Mouse (Mus musculus) liver, postnatal 0 days (tissue): ENCODE measurements around the gene Fads2. TPM values are rescaled to one million over a fixed set of nuclear protein-coding genes. Genes with fewer than 3 reads are reported as not detected.

ENCODE experiments used
- ATAC-seq: fragments of 200-750 bp; cut with Nextera tagmentation; 2 replicates; pipeline ENCODE4 v1.8.0; 2017; ENCODE audit warnings: mild to moderate bottlenecking, moderate library complexity
- DNase-seq: peaks from one replicate; pipeline ENCODE4 v3.0.0-alpha.2; 2016
- H3K27ac ChIP-seq: fragments of 300-500 bp; sonication (generic); 2 replicates; pipeline ENCODE4 v1.5.1; 2014; ENCODE audit warnings: antibody characterized with exemption, moderate library complexity, mild to moderate bottlenecking, low read depth
- H3K27me3 ChIP-seq: fragments of 300-500 bp; sonication (generic); 2 replicates; pipeline ENCODE4 v1.6.1; 2014; ENCODE audit warnings: low read length, control low read depth, mixed read lengths; ENCODE audit not compliant: insufficient read depth
- H3K36me3 ChIP-seq: fragments of 300-500 bp; sonication (generic); replicated peaks from 2 replicates; pipeline ENCODE4 v1.6.1; 2014; ENCODE audit warnings: mild to moderate bottlenecking, control low read depth, low read length, moderate library complexity, mixed read lengths; ENCODE audit not compliant: insufficient read depth
- H3K4me1 ChIP-seq: fragments of 300-500 bp; sonication (generic); 2 replicates; pipeline ENCODE4 v1.6.1; 2014; ENCODE audit warnings: antibody characterized with exemption, mild to moderate bottlenecking, control low read depth; ENCODE audit not compliant: insufficient read depth
- H3K4me2 ChIP-seq: fragments of 300-500 bp; sonication (generic); 2 replicates; pipeline ENCODE4 v1.6.1; 2014; ENCODE audit warnings: low read depth, mild to moderate bottlenecking, low read length, moderate library complexity, mixed read lengths
- H3K4me3 ChIP-seq: fragments of 300-500 bp; sonication (generic); 2 replicates; pipeline ENCODE4 v1.5.1; 2014; ENCODE audit warnings: low read depth, low read length
- H3K9ac ChIP-seq: fragments of 300-500 bp; sonication (generic); replicated peaks from 2 replicates; pipeline ENCODE4 v1.6.1; 2014; ENCODE audit warnings: mild to moderate bottlenecking, moderate library complexity
- H3K9me3 ChIP-seq: fragments of 300-500 bp; sonication (generic); 2 replicates; pipeline ENCODE4 v1.6.1; 2016; ENCODE audit warnings: mild to moderate bottlenecking, control low read depth, low read length, mixed read lengths
- CTCF ChIP-seq: sonication (generic); IDR thresholded peaks from 2 replicates; pipeline ENCODE4 v1.5.1; 2016; ENCODE audit warnings: antibody characterized with exemption, low read depth
- EP300 ChIP-seq: IDR thresholded peaks from 2 replicates; pipeline ENCODE4 v1.6.1; 2016; ENCODE audit warnings: antibody characterized with exemption, low read depth, mild to moderate bottlenecking
- WGBS: fragments of 180-500 bp; shearing (Covaris S2); extraction: QIAGEN DNeasy Blood & Tissue Kit; methylation state at CpG from one replicate; pipeline ENCODE4 v1.1.7; 2014; ENCODE audit not compliant: insufficient replicate concordance; 5-methylcytosine and 5-hydroxymethylcytosine counted together
- polyA plus RNA-seq: library from polyadenylated mRNA; unstranded; fragments of >200 nt; fragmentation: Nextera tagmentation; extraction: Ambion mirVana; gene quantifications from 2 replicates; pipeline ENCODE4 v1.2.1, GENCODE M21; 2015

Gene Fads2
- polyA plus RNA-seq, 1 experiment from 2014 or later, result 216 TPM

DNA sequence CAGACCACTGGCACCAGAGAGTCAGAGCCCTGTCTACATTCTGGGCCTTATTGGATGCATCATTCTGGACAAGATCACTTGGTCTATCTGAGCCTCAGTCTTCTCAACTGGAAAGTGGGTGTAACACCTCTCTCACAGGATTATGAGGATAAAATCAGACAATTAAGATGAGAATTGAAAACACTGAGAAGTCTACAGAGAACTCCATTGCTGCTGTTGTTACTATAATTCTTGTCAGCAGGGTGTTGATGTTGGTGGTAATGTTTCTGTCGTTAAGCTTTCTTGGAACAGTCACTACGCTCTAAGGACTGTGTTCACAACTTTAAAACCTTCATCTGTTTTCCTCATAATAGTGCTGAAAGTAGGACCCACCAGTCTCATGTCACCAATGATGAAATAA is 5.1 kb upstream of the Fads2 start:
- Histone ChIP-seq H3K4me3 (no peak overlapping the region), H3K36me3 (no peaks in the 10 kb centered on the region), H3K4me1 (peaks cover 24% of the 10 kb centered on the region), H3K4me2 (no peak overlapping the region), H3K9ac (no peak overlapping the region), H3K27me3 (no peaks in the 10 kb centered on the region), H3K9me3 (no peaks in the 10 kb centered on the region), H3K27ac (no peak overlapping the region)
- 90% methylated on average over 2 of the region's 2 CpGs for WGBS
- ATAC-seq (no peak), DNase-seq (no peak)
- TF ChIP-seq CTCF (no peak), EP300 (no peak)

DNA sequence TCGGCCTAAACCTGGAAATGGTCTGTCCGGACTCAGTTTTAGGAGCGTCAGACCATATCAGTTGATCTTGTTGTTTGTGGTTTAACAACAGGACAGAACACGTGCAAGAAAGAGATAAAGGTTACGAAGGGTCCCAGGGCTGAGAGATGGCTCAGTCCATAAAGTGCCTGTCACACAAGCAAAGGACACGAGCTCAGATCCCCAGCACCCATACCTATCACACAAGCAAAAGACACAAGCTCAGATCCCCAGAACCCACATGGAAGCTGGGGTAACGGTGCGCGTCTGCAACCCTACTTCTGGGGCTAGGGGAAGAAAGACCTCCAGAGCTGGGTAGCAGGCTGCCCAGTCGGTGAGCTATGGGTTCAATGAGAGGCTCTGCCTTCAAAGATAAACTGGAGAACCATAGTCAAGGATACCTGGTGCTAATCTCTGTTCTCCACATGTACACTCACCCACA is 3.5 kb upstream of the Fads2 start:
- peak; percentile 7; the same call in 1 of the 2 replicates for ATAC-seq
- DNase-seq, result no peak
- Histone ChIP-seq H3K4me1 (peaks cover 34% of the 10 kb centered on the region), H3K4me2 (no peak overlapping the region), H3K36me3 (no peaks in the 10 kb centered on the region), H3K27me3 (no peaks in the 10 kb centered on the region), H3K9ac (no peak overlapping the region), H3K9me3 (no peaks in the 10 kb centered on the region), H3K4me3 (no peak overlapping the region), H3K27ac (0 out of 2 replicates have a peak overlapping the region, but pooled peaks have one; percentile 7)
- WGBS, result 40% methylated on average over 10 of the region's 10 CpGs
- TF ChIP-seq EP300 (peak; percentile 54), CTCF (no peak)

DNA sequence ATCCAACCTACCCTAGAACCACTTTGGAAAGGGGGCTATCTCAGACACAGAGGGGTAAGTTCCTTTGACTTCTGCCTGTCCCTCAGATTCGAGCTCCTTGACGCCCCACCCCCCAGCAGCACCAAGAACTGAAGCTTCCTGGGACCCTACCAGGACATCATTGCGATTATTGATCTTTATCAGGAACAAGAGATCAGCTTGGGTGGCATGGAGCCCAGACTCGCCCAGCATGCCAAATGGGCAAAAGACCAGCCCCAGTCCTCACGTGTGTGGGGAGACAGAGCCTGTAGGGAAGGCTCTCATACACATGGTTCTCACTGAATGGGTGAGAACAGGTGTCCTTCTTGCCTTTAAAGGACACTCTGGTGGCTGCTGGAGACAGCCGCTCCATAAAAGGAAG is 2.7 kb upstream of the Fads2 start:
- Histone ChIP-seq H3K27ac (no peak overlapping the region; the same call in 1 of the 2 replicates), H3K4me2 (no peak overlapping the region), H3K4me1 (peaks cover 38% of the 10 kb centered on the region), H3K27me3 (no peaks in the 10 kb centered on the region), H3K9me3 (no peaks in the 10 kb centered on the region), H3K36me3 (no peaks in the 10 kb centered on the region), H3K9ac (no peak overlapping the region), H3K4me3 (no peak overlapping the region)
- ATAC-seq (no peak), DNase-seq (peak; percentile 55)
- 58% methylated on average over 6 of the region's 6 CpGs for WGBS
- TF ChIP-seq EP300 (no peak), CTCF (no peak)

DNA sequence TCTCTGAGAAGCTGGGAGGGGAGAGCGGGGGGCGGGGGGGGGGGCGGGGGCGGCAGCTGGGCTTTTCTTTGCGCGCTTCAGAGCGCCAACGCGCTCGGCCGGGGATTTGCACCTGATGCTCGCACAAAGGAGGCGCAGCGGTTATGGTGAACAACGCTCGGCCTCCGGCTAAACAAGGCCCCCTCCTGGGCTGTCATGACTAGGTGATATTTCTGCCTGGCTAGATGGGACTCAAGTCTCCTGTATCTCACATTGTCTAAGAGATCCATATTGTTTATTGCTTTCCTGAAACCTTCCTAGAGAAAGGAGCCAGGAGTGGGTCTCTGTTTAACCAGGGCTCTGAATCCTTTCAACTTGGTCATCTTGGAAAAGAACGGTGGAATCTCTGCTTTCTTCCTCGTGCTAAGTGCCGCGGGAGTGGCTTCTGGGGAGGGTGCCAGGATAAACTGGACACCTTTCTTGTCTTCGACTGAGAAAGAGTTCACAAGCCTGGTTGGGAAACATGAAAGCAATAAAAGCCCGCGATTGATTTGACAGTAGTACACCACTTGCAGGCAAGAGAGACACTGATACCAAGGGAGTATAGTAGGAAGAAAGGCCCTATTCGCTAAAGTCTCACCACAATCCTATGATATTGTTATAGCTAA is 631 bp upstream of the Fads2 start:
- Histone ChIP-seq H3K4me2 (peak overlapping the region; percentile 88), H3K4me1 (peaks cover 43% of the 10 kb centered on the region), H3K36me3 (no peaks in the 10 kb centered on the region), H3K4me3 (peak overlapping the region; percentile 64), H3K9me3 (no peaks in the 10 kb centered on the region), H3K27ac (peak overlapping the region; percentile 65), H3K9ac (peak overlapping the region; percentile 67), H3K27me3 (no peaks in the 10 kb centered on the region)
- TF ChIP-seq CTCF, result peak; percentile 35
- TF ChIP-seq EP300, result no peak
- no peak for DNase-seq
- peak; percentile 6; the same call in 1 of the 2 replicates for ATAC-seq
- 9% methylated on average over 22 of the region's 25 CpGs for WGBS

DNA sequence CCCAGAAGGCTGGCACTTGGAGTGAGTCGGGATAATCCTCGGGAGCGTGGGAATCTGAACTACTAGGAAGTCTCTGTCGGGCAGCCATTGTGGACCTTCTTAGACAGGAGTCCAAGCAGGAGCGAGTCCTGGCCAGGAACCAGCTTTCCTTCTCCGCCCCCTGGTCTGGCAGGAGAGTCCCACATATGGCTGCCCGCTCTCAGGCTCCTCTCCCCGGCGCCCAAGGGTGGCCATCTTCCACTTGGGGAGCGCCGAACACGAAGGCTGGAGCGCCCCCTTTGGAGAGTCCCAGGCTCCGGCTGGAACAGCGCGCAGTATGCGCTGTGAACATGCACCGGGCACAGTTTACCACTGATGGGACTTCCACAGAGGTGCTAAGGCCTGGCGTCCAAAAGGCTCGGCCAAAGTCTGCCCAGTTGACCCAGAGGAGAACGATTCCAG is 895 bp downstream of the Fads2 start:
- peaks cover 48% of the 10 kb centered on the region for H3K4me1 ChIP-seq
- under 1% methylated on average over 21 of the region's 21 CpGs for WGBS
- peak; percentile 70 for ATAC-seq

DNA sequence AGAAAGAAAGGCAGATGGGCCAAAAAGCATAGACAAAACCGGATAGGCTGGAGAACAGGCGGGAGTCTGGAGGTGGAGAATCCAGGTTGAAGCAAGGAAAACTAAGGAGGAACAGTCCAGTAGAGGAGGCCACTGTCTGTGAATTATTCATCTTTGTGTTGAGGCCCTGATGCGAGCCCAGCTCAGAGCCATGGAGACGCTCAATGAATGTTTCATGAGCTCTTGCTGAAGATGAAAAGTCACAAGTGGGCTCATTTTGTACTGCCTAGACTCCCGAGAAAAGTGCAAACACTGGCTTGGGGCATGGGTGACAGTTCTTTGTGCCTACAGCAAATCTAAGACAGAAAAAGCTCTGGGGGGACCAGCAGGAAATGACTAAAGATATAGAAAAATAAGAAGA is 3.7 kb downstream of the Fads2 start:
- Histone ChIP-seq H3K4me3 (no peak overlapping the region), H3K9me3 (no peaks in the 10 kb centered on the region), H3K4me1 (peaks cover 39% of the 10 kb centered on the region), H3K36me3 (no peaks in the 10 kb centered on the region), H3K27ac (no peak overlapping the region), H3K27me3 (no peaks in the 10 kb centered on the region), H3K9ac (no peak overlapping the region; the same call in 1 of the 2 replicates), H3K4me2 (peak overlapping the region; percentile 88; the same call in 1 of the 2 replicates)
- TF ChIP-seq CTCF, result no peak
- TF ChIP-seq EP300, result no peak
- DNase-seq (no peak), ATAC-seq (no peak)
- 76% methylated on average over 5 of the region's 5 CpGs for WGBS

More for the DNA sequence above, 895 bp downstream of the Fads2 start:
- Histone ChIP-seq H3K4me2 (peak overlapping the region; percentile 88), H3K36me3 (no peaks in the 10 kb centered on the region), H3K4me3 (peak overlapping the region; percentile 64), H3K9me3 (no peaks in the 10 kb centered on the region), H3K27me3 (no peaks in the 10 kb centered on the region), H3K27ac (peak overlapping the region; percentile 65), H3K9ac (peak overlapping the region; percentile 67)
- no peak for TF ChIP-seq EP300
- peak; percentile 81 for TF ChIP-seq CTCF
- peak; percentile 87 for DNase-seq
